Mouse (Mus musculus) cerebellum, postnatal 10 days (tissue): ENCODE measurements around the gene Esr2.
A peak's percentile ranks its signal among the peaks of the same experiment; 100 is the strongest.
"Not testable (repeated sequence)": the region's sequence is repeated elsewhere in the genome, so short reads cannot be mapped to it uniquely, and the experiment has no call there.

Experiments
- DNase-seq, 2 experiments: peaks; one replicate each; pipeline ENCODE4 v3.0.0; 2021; ENCODE audit warnings: mixed read lengths in 2 of 2

Gene Esr2

DNA sequence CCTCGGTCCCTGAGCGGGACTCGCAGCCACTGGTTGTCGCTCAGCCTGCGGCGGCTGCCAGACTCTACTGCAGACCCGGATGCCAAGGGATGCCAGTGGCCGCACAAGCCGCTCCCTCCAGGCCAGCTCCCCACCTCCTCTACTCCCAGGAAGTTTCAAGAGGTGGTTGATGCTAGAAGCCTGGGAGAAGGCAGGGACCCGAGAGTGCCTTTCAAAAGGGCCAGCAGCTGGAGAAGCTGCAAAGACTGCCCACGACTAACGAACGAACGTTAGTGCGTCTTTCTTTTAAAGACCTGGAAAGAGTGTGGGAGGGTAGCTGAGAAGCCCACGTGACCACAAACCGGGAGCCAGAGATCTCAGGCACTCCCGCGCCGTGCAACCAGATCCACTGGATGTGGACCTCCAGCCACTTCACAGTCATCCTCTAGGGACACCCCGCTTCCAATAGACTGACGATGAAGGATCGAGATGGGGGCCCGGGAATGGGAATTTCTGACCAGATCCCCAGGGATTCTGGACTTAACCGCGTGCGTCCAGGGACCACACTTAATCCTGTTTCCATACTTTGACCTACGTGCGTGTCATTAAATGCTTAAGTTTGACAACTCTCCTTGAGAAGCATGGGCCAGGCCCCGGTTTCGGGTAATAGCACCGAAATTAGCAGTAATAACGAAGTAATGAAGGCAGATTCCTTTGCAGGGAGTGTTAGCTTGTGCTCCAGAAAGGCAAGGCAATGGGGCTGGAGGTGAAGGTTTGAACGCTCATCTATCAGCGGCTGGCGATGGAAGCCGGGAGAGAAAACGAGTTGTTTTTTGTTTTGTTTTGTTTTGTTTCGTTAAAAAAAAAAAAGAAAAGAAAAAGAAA, at the start of gene Esr2:
Esr2 (minus strand) TSS at position 260 of the 864 bp plus-strand sequence.
- peak; percentile 59 to 65 for DNase-seq

DNA sequence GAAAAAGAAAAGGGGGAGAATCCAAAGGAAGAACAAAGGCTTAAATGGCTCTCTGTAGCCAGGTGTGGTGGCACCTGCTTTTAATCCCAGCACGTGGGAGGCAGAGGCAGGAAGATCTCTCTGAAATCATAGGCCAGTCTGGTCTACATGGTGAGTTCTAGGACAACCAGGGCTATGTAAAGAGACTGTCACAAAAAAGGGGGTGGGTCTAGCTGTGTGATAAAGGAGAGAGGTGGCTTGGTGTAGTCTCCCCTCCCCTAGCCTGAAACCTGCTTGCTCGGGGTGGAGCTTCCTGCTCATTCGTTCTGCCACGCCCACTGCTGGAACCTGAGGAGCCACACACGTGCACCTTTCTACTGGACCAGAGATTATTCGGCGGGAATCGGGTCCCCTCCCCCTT, 45.0 kb upstream of the Esr2 start:
- not testable (repeated sequence) for DNase-seq

DNA sequence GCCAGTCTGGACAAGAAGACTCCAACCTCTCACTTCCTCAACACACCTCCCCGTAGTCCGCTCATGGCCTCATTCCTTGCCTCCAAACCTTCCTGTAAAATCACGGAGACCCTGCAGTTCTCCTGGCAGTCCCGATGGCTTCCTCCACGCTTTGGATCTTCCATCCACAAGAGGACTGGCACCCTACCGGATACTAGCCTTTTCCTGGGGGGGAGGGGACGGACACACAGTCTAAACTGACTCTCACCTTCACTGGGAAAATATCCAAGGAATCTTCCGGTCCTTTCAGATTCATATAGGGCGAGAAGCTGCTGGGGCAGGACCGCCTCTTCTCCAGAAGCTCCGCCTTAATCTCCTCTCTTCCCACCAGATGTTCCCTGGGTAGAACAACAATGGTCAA, 39.7 kb upstream of the Esr2 start:
- DNase-seq, result no peak

DNA sequence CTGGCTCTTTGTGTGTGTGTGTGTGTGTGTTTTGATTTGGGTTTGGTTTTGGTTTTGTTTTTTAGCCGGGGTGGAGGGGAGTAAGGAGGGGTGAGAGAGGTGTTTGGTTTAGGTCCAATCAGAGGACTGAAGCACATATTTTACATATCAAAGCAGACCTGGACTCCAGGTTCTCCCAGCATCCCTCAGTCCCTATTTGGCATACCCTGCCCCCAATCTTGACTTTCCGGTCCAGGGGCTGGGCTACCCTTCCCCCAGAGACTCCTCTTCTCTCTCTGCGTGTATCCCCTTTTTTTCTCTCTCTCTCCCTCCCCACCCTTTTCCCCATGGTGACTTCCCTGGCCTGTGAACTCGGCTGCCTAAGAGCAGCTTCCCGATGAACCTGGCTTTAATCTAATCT, 38.1 kb upstream of the Esr2 start:
- no peak for DNase-seq

DNA sequence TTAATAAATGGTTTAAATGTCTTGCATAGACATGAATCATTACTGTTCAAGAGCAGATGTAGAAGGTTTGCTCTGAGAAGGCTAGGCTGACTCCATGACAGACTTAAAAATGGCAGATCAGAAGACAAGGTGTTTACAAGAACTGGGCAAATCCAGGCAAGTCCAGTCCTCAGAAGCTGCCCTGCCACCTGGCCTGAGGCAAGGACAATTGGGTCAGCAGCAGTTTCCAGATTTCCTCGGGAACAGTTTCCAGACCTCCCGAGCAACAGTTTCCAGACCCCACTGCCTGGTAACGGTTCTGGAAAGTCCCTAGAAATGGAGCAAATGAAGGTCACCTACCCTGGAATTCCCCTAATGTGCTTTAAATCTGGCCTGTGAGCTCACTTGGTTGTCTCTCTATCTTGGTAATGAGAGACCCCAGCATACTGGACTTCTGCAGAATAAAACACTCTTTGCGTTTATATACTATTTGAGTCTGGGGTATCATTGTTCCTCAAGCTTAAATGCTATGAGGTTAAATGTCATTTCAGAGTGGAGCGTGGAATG, 32.4 kb upstream of the Esr2 start:
- DNase-seq, result no peak

DNA sequence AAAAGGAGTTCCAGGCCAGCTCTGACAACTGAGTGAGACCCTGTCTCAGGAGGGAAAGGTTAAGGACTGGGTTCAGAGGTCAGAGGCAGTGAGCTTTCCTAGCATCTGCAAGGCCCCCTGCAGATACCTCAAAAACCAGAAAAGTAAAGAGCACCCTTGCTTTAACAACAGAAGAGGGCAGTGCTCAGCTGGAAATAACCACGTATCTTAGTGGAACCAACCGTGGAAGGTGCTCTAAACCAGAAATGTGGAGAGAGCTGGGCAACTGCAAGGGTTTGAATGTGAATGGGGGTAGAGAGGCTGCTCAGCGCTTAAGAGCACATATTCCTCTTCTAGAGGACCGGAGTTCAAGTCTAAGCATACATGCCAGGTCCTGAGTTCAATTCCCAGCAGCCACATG, 23.3 kb upstream of the Esr2 start:
- no peak for DNase-seq

DNA sequence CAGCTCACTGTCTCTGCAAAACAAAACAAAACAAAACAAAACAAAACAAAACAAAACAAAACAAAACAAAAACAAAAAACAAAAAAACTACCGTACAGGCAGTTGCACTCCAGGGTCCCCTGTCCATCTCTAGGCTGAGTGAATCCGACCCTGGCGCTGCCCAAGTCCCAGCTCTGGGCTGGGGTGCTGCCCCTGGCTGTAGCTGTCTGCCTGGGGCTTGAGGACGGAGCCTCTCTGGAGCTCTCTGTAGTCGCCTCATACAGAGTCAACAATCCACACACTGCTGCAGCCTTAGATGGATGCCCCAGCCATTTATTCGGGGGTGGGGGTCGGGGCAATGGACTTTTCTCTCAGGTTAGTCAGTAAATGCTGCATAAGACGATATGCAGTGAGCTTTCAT, 20.0 kb upstream of the Esr2 start:
- peak in 1 of 2 experiments; percentile 17 for DNase-seq

DNA sequence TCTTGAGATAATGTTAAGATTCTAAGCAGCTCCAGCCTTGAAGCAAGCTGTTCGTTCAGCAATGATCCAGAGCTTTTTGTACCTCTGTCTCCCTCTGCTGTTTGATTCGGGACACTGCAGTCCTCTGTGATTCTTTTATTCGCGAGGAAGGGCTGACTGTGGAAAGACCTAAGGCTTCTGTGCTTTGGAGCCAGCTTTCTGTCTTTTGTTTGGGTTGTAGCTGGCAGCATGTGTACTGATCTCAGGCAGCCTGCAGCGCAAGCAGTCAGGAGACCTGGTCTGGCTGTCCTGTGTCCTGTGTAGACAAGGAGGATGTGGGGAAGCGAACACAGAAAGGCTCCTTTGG, 19.6 kb upstream of the Esr2 start:
- peak; percentile 81 to 85 for DNase-seq

DNA sequence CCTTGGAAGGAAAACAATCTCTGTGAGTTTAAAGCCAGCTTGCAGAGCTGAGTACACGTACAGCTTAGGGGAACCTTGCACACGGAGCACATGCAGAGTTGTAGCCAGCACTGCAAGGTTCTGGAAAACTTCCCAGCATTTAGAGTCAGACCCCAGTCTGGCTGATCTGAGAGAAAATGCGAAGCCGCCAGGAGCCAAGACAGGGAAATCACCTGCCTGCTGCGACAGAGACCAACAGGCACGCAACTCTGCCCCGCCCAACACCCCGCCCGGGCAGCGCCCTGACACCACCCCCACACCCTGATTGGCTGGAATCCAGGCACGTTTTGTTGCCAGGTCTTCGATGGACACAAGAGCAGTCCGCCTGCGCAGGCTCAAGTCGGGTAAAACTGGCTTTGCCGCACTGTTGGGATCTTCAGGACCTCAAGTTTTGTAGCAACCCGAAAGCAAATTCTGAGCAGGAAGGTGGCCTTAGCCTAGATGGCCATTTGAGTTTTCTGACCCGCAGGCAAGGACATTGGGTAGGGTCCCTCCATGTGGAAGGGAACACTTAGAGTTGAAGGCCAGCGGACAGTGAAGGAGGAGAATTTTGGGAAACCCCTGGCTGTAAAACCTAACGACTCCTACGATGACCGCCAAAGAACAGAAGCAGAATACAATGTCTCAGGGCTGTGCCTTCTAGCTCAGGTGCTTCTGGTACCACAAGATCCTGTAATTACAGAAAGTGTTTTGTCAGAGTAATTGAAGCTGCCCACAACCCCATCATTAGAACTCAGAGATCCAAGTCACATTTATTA, 19.1 kb upstream of the Esr2 start:
- peak; percentile 95 to 97 for DNase-seq

DNA sequence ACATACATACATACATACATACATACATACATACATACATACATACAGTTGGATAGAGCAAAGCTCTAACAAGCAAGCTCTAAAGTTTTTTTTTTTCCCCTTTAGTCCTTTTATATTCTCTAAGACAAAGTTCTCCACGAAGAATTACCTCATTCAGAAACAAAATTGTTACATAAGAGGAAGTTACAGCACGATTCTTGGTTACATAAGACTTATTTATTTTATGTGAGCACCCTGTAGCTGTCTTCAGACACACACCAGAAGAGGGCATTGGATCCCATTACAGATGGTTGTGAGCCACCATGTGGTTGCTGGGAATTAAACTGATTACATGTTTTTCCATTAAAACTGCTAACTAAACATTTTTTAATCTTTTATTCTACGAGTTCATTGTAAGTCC, 17.5 kb upstream of the Esr2 start:
- no peak for DNase-seq

DNA sequence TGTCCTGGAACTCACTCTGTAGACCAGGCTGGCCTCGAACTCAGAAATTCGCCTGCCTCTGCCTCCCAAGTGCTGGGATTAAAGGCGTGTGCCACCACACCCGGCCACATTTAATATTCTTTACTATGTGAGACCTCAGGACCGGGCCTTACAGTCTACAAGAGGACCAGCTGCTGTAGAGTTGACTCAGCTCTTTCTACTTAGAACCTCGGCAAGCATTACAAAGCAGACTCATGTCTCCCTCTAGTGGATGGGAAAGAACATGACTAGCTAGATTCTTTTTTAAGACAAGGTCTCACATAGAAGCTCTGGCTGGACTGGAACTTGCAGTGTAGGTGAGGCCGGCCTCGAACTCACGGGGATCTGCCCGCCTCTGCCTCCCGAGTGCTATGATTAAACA, 13.9 kb upstream of the Esr2 start:
- DNase-seq, result peak; percentile 46 to 75

DNA sequence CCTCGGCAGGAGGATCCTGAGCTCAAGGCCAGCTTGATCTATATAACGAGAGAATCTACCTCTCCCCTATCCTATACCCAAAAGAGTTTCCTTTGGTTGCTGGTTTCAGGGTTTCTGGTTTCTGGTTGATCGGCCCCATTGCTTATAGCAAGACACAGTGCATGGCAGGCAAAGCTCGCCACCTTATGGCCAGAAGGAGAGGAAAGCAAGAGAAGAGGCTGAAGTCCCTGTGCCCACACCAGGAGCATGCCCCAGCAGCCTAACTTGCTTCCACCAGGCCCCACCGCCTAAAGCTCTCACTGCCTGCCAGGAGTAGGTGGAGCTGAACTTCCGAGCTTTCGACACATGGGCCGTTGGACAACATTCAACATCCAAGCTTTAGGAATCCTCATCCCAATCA, 10.8 kb upstream of the Esr2 start:
- peak; percentile 69 to 74 for DNase-seq

DNA sequence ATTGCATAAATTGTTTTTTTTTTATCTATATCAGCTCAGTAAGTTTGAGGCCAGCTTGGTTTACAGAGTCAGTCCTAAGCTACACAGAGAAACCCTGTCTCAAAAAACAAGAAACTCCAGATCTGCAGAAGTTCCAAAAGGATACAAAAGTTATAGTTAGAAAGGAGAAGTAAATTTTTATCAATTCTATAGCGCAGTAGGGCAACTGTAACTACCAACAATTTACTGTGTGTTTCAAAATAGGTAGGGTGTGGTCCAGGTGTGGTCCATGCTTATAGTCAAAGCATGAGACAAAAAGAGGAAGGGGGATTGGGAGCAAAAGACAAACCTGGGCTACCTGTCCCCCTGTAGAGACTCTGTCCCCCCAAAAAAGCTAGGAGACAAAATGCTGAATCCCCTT, 9.4 kb upstream of the Esr2 start:
- no peak for DNase-seq

DNA sequence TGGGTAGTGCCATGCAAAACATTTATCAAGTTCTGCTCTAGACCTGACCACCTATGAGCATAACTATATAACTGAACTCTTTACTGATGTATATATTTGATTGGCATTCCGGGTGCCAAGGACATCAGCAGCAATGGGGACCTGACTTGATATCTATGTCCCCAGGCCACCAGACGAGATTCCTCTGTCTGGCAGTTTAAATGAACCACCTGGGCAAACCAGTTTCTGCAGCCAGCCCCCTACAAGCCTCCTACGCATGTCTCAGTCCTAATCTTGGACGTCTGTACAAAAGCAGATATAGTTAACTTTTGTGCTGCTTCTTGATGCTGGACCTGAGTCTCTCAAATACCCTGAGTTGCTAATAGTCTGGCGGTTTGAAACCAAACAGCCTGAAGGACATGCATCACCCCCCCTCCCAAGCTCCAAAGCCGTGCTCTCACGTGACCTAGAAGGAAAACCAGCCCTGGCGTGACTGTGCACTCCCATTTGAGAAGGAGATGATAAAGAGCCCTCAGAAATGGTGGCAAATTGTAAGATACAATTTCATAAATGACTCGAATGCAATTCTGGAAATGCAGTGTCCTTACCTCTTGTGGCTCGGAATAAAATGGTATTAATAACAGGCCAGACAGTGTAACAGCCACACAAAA, 8.2 kb upstream of the Esr2 start:
- no peak for DNase-seq

DNA sequence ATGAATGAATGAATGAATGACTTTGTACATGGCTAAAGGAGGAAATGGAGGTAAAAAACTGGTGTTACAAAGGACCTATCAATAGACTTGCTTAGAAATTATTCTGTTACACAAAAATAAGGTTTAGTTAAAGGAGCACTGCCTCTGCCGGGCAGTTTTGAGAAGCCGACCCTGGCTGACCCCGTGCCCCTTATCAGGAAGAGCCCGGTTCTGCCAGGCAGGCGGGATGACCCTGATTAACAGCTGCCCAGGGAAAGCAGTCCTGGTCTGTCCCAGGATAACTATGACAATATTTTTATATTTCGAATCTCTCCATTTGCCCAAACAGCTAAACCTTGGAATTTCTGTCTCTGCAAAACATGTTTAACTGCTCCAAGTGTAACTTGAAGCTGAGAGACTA, 7.2 kb upstream of the Esr2 start:
- DNase-seq, result no peak

DNA sequence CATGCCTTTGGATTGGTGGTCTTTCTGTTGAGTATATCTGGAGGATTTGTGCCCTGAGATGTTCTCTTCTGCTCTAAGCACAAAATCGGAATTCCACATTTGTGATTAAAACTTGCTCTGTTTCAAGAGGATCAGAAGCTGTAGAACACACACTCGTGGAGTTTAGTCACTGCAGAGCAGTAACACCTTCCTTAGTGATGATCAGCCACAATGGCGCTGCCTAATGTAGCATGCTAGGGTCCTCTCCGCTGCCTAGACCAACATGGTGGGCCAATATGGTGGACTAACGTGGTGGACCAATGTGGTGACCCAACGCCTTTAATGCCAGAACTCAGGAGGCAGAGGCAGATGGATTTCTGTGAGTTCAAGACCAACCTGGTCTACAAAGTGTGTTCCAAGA, 5.8 kb upstream of the Esr2 start:
- no peak for DNase-seq

DNA sequence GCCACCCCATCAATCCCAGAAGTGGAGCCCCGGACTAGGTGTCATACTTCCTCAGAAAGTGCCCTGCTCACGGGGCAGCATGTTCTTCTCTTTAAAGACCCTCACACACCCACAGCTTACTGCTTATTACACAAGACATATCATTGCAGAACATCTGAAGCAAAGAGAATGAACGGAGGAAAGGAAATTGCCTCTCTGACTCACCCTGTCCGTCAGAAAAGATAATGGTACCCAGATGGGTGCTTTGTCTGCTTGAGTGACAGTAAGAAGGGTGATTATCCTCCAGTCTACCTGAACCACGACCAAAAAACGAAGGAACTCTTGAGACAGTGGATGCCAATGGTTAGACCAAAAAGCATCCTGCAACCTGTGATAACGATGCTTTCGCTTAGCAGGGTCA, 4.4 kb upstream of the Esr2 start:
- DNase-seq, result no peak

DNA sequence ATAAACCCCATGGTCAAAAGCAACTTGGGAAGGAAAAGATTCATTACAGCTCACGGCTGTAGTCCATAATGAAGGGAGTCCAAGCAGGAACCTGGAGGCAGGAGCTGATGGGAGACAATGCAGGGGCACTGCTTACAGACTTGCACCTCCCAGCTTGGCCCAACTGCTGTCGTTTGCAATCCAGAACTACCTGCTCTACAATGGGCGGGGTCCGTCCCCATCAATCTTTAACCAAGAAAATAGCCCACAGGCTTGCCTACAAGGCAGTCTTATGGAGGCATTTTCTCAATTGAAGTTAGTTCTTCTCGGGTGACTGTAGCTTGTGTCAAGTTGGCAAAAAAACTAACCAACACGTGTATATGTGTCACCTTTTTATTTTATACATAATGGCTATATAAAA, 3.4 kb upstream of the Esr2 start:
- no peak for DNase-seq

DNA sequence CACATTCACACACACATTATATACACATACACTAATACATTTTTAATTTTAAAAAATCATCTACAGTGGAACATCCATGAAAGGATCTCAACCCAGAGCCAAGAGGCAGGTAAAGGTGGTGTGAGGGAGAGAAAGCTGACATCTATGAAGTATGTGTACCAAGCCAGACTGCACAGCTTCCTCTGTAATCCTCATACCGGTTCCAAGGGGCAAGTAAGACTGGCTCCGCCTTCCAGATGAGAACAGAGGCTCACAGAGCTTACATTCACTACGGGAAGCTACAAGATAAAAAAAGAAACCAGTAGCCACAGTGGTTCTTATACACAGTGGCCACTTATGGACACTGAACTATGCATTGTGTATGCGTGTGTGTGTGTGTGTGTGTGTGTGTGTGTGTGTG, 2.5 kb upstream of the Esr2 start:
- no peak for DNase-seq

DNA sequence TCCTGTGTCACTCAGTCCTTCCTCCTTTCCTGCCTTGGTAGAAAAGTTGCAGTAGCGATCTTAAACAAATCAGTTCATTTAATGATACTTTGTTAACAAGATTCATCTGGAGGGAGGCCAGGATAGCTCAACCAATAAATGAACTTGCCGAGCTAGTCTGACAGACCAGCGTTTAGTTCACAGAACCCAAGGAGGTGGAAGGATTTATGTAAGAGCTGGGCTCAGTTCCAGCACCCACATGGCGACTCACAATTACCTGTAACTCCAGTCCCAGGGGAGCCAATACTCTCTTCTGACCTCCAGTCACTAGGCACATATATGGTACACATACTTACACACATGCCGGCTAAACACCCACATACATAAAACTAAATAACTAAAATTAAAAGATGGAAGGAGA, 2.0 kb upstream of the Esr2 start:
- no peak for DNase-seq

DNA sequence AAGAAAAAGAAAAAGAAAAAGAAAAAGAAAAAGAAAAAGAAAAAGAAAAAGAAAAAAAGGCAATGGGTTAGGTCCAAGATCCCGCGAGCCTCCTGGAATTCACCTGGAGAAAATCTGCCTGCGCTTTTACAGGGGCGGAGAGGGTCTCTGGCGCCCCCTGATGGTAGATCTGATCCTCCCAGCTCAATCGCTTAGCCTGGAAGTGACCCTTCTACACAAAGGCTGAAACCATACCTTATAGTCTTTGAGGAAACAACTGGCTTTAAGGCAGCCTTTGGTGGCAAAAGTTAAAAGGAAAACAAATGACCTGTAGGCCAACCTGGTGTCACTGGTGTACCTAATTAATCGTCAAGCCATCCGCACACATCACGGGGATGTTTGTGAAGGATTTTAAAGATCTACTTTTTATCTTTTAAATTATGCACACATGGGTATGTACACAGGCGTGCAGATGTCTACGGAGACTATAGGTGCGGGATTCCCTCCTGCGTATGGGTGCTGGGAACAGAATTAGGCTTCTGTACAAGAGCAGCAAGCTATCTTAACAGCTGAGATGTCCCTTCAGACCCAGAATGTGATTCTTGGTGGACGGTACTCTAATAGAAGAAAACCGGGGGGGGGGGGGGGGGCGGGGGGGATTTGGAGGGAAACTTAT, 932 bp upstream of the Esr2 start:
- peak; percentile 92 to 93 for DNase-seq

DNA sequence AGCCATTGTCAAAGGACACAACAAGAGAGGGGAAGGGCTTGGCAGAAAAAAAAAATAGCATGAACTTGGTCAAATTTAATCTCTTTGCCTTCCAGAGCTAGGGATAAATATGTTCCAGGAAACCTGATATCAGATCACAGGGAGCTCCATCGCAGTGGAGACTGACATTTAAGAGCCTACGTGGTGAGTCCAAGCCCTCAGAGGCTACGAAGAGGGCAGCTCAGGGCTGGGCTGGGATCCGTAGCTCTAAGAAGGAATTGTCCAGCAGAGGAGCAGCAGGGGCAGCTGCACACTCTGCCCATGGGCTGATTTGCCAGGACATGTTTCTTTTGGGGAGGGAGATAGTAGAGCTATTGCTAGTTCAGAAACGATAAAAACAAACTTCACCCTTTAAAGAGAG, 11.4 kb downstream of the Esr2 start:
- no peak for DNase-seq

DNA sequence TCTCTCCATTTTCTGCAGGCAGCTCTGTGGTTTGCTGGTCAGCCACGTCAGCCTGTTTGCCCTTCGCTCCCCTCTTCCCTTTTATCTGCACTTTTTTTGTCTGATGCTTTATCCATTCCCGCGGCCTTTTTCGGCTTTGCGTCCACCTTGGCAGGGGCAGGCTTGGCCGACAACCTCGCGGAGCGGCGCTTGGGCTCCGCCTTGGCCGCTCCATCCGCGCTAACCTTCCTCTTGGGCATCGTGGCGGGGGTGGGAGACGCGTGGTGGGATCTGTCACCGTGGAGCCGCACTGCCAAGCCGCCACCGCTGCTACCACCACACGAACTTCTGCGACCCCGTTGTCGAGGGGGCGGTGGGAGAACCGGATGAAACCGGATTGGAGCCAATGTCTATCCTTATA, 24.7 kb downstream of the Esr2 start:
- DNase-seq, result peak; percentile 74 to 79
